Mouse (Mus musculus): ENCODE data around the gene Tex14.

- TF ChIP-seq CTCF (IDR thresholded peaks at IDR 0.05; ENCODE audit: borderline replicate concordance, control insufficient read depth, extremely low read depth, insufficient read depth, low read length, poor library complexity) (no peak), POLR2A (IDR thresholded peaks at IDR 0.05; ENCODE audit: control insufficient read depth, extremely low read depth, insufficient read depth, low read length, poor library complexity) (no peak)
These were observed 45.6 kb upstream of the Tex14 start for GRCm38 (mm10) chr11:87359262-87359612.

Data from thymus, adult 2 months (tissue).